Mouse (Mus musculus) large intestine, adult 2 months (tissue): ENCODE data around the gene Daam1. TPM values are rescaled to one million over a fixed set of nuclear protein-coding genes. Genes with fewer than 3 reads are reported as not detected.

ENCODE experiments used
- DNase-seq: peaks from one replicate; pipeline ENCODE4 v3.0.0-alpha.2; 2012; ENCODE audit warnings: low read depth, low spot score
- WGBS: fragments of 180-500 bp; shearing (Covaris S2); methylation state at CpG from one replicate; pipeline ENCODE4 v1.1.7; 2018; 5-methylcytosine and 5-hydroxymethylcytosine counted together
- polyA plus RNA-seq: library from polyadenylated mRNA; depleted of rRNA; stranded (reverse); fragments of >200 nt; gene quantifications from 2 replicates; pipeline ENCODE4 v1.2.3, GENCODE M21; 2012

The Daam1 gene
- polyA plus RNA-seq, 1 experiment, result 4.3 TPM

DNA sequence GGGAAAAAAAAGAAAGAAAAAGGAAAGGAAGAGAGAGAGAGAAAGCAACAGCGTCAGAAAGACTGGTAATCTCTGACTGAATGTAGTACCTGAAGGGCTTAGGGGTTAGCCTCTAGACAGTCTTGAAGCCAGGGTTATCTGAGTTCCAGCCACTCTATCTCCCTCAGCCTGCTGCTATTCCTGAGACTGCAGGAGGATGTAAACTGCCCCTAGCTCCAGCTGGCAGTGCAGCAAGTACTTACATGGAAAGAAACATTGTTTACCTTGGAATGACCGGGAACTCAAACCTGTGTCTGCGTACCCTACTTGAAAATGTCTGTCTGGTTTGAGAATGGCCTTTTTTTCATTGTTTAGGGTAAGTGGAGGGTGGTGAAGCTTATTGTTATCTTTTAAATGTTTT, 22.8 kb downstream of the Daam1 start:
- WGBS, result 40% methylated on average over 3 of the region's 3 CpGs
- DNase-seq, result no peak

DNA sequence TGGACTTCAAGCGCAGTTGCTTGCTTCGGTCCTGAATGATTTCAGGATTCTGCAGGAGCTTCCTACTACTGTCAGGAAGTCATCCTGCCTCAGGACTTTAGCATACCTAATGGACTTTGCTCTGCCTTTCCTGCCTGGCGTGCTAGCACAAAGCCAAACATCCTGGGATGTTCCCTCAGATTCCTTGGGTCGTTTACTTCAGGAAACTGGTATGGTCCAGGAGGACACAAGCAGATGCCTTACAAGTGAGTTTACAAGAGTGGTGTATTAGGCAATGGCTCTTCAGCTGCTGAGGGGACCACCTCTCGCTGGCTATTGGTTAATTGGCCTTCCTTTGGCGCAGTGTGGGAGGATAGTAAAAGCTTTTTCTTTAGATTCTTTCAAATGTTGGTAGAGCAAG, 23.3 kb downstream of the Daam1 start:
- DNase-seq, result no peak
- 39% methylated on average over 6 of the region's 6 CpGs for WGBS

DNA sequence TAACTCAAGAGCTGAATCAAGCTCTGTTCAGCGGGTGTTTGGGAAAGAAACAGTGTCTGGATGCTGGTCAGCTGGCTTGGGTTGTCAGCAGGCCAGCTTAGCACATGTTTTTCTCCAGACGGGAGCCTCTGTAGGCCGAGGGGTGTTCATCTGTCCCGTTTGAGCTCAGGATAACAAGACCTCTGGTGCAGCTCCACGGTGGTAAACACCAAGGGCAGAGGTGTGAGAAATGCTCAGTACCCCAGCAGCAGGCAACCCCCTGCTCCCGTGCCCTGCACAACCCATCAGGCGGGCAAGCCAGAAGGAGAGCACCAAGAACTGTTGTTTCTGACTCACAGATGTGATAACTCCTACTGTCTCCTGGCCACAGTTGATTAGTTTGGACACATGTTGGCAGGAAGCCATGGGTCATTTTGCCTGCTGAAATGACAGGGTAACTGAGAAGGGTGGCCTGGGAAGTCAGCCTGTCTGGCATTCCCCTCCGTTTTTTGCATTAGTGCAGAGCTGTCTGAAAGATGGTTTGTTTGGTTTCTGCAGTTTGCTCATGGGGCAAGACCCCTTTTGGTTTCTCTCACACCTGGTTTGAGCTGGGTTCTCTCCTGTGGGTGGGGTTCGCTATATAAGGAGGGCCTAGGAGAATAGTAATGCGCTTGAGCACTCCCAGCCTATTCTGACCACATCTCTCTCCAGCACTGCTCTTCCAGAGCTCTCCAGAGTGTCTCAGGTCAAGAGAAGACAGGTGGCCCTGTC, 25.0 kb downstream of the Daam1 start:
- WGBS, result 58% methylated on average over 10 of the region's 10 CpGs
- DNase-seq, result no peak

DNA sequence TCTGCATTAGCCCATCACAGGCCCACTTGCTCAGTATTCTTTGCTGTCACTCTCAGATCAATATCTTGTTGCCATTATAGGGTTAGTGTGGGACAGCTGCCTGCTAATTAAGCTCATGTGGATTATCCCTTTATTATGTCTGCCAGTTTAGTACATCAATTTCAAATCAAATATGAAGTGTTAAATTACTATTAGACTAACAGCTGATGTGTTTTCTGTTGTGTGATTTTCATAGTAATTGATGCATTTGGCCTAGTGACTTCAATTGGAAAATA, 25.5 kb downstream of the Daam1 start:
- no peak for DNase-seq

DNA sequence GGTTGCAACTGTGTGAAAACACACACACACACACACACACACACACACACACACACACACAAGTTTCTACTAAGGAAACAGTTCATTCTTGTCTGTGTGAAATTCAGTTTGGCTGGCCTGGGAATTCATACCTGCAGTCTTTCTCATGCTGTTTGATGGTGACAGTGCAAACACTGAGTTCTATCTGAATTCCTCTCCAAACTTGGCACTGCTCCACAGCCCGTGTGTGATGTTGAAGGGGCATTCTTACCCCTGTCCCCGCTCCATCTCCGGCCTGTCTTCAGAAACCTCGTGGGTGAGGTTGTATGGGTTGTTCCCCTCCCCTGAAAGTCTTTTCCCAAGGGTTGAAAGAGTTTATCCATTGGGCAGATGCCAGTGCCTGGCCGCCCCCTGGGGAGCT, 28.2 kb downstream of the Daam1 start:
- 56% methylated on average over 5 of the region's 5 CpGs for WGBS
- DNase-seq, result no peak

DNA sequence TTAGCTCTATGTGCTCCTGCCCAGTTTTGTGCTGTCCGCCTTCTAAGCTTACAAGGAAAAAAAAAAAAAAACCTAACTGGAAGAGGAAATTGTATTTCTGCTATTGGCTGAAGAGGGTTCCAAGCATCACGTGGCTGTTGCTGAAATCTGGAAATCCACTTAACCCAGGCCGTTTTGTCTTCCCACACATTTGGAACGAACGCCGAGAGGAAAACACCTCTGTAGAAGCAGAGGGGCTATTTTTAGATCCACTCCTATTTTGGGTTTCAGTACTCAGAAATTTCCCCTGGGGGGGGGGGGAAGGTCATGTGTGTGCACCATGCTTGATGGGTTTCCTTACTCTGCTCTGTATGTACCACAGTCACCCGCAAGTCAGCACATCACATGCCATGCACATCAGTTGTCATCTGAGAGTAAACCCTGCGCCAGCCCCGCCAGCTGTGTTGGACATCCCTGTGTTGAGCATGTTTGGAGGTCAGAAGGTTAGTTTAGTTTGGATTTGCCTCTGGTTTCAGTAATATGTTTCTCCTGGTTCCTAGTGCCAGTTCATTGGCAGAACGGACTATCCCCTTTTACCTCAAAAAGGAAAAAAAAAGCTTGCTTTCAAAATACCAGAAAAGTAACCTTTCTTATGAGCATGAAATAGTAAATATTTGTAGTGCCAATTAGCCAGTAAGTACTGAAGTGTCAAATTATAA, 33.1 kb downstream of the Daam1 start:
- WGBS, result 68% methylated on average over 10 of the region's 10 CpGs
- no peak for DNase-seq

DNA sequence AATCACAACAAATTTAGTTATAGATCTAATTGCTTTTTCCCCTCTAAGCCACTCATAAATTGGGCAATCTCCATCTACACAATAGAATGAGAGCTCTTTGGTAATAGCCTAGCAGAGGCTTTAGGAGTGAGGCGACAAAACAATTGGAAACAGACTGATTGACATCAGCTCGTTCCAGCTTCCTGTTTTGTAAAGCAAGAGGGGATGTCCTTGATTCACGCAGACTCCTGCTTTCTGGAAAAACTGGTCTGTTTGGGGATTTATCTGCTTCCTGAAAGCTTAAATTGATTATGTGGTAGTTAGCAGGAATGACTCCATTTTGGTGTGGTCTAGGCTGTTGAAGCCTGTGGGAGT, 33.6 kb downstream of the Daam1 start:
- DNase-seq, result no peak
- WGBS, result 53% methylated on average over 3 of the region's 3 CpGs

DNA sequence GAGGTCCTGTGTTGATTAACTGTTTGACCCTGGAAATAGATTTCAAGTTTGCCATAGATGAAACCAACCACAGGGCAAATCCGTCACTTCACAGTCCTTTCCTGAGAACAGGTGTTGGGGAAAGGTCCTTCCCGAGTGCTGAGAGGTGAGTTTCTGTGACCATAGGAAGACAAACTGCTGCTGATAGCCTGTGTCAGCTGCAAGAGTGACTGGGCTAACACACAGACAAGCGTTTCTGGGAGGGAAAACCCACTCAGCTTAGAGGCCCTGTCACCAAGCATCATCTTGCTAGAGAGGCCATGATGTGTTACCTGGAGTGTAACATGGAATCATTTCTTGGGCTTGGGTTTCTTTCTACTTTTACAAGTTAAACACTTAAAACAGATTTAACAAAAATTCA, 35.1 kb downstream of the Daam1 start:
- no peak for DNase-seq
- 91% methylated on average over 3 of the region's 3 CpGs for WGBS

DNA sequence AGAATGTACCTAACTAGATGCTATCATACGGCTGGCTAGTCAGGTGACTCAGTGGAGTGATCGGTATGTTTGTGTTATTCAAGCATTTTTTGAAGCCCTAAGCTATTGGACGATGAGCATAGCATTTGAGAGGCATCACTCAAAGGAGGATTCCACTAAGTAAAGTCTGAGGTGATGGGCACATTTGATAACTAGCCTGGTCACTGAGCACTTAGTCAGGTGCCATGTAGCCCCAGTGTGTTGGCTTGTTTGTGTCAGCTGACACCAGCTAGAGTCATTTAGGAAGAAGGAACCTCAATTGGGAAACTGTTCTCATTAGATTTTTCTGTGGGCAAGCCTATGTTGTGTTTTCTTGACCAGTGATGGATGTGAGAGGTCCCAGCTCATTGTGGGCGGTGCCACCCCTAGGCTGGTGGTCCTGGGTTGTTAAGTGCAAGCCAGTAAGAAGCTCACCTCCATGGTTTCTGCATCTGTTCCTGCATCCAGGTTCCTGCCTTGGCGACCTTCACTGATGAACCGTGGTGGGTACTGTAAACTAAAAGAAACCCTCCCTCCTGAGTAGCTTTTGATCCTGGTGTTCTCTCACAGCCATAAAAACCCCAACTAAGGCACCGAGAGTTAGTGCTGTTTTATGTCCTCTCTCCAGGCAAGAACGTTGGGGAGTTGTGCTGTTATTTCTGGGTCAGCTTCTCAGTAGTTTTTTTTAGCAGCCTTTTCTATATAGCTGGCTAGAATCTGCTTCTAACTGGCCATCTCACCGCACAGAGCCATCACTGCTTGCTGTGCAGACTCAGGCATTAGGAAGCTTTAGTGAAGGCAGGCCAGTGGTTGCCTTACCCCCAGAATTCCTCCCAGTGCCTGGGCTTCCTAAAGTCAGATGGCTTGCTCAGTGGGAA, 36.7 kb downstream of the Daam1 start:
- WGBS, result 71% methylated on average over 9 of the region's 9 CpGs

DNA sequence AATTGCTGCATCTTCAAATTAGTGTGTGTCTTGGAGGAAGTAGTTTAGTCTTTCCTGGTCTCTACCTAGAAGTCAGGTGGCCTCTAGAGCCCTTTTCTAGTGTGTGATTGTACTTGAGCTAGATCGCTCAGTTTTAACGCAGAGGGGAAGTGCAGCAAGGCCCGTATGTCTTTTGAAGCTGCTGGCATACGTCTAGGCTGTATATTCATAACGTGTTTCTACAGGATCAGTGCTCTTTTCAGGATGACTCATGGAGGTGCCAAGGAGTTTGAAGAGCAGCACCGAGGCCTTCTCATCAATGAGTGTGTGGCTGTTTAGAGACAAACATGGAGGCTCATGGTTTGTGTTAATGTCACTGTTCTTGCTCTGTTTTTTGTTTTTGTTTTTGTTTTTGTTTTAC, 39.8 kb downstream of the Daam1 start:
- 53% methylated on average over 6 of the region's 6 CpGs for WGBS
- DNase-seq, result no peak

More for the DNA sequence above, 36.7 kb downstream of the Daam1 start:
- no peak for DNase-seq

DNA sequence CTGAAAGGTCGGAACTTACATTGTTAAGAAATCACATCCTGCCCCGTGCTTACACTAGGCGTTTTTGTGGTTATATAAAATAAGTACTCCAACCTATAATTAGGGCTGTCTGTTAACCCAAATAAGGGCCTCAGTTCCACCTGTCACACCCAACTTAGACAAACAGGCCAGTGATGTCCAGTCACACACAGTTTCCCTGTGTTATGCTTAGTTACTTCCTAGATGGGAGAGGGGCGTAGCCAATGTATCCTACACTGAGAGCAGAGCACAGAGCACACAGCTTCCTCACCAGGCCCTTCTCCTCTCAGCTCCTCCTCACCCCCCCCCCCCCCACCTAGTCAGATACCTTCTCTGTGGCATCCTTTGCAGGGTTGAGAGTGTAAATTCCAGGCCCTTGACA, 41.5 kb downstream of the Daam1 start:
- WGBS, result 38% methylated on average over 4 of the region's 4 CpGs

DNA sequence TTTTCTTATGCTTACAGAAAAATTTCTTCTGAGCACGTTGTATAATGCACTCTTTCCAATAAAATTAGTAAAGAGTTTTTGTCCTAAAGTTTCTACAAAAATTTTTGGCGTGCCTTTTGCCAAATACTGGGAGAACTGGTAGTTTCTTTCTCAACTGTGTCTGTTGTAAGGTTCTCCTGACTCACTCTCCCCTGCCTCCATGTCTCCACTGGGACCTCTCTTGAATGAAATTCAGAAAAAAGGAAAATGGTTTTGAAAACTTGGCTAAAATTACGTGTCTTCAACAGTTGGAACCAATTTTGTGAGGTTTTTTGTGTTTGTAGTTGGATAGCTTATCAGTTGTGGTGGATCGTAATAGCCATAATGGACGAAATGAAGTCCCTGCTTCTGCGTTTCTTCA, 43.7 kb downstream of the Daam1 start:
- WGBS, result 92% methylated on average over 6 of the region's 6 CpGs
- DNase-seq, result no peak

More for the DNA sequence above, 41.5 kb downstream of the Daam1 start:
- no peak for DNase-seq

DNA sequence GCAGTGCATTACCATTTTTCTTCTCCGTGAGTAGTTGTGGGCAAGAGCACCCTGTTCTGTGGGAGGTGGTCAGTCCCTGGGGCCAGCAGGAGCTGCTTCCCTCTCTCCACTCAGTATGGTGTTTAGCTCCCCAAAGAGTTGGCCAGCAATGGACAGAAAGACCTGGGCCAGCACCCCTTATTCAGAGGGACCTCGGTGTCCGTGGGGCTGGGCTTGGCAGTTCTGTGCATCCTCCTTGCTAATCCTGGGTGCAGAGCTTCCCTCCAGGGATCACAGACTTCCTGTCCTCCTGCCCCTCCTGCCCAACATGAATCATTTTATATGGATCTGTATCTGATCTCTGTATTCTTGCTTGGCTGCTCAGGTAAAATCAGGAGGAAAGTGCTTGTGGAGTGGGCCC, 44.1 kb downstream of the Daam1 start:
- WGBS, result 88% methylated on average over 3 of the region's 3 CpGs
- no peak for DNase-seq

DNA sequence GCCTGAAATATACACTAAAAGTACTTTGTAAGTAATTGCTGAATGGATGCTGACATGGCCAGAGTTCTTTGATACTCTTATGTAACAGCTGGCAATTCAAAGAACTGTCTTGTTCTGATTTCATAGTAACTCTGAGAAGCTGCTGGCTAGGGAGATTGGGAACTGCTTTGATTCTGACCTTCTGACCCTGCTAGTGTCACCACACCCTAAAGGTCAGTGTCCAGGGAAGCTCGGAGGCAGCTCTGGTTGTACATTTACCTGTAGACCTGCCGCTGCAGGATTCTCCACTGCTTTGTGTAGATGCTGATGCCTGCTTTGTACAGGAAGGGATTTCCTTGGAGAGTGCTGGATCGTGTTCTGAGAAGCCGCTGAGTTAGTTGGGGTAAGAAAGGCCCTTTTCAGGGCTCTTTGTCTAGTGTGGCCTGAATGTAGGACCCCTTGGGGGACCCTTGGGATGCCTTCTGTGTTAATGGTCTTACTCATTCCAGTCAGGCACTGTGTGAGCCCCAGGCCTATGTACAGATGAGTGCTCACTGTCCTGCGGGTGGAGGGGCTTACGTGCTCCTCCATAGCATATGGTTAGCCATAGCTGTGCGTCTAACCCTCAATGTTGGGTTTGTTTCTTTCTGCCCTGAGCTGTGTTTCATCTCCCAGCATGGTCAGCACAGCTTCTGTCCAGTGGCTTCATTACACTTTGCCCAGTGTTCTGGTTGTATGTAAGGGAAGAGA, 45.0 kb downstream of the Daam1 start:
- 76% methylated on average over 7 of the region's 7 CpGs for WGBS

DNA sequence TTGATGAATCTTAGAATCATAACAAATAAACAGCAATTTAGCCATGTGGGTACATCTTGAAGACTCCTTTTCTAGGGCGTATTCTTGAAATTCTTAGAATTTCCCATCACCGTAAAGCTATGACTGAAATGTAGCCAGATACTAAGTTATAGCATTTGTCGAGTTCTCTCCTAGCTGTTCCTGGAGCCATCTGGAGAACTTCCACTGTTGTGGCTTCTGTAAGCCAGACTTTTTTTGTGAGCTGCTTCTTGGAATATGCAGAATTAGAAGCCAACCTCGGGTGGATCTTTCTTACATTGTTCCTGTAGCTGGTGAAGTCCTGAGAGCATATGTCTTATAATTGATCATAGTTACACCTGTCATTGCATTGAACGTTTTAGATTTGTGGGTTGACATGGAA, 50.1 kb downstream of the Daam1 start:
- DNase-seq, result no peak

More for the DNA sequence above, 45.0 kb downstream of the Daam1 start:
- DNase-seq, result no peak

DNA sequence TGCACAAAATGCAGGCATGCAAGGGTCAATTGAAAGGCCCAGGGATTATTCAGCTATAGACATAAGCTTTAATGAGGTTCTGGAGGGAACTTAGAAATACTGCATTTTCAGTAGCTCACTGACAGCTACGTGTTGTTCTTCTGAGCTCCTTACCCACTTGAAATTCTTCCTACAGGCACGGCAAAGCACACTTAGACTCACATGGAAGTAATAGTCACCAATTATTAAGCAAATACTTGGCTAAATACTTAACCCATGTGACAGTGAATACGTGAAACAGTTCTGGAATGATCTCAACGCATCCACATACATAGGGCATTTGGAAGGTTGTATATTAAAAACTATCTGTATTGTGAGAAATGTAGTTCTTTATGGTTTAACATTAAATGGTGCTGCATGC, 50.6 kb downstream of the Daam1 start:
- DNase-seq, result no peak
- WGBS, result 89% methylated on average over 4 of the region's 4 CpGs

More for the DNA sequence above, 50.1 kb downstream of the Daam1 start:
- 79% methylated on average over 5 of the region's 5 CpGs for WGBS

DNA sequence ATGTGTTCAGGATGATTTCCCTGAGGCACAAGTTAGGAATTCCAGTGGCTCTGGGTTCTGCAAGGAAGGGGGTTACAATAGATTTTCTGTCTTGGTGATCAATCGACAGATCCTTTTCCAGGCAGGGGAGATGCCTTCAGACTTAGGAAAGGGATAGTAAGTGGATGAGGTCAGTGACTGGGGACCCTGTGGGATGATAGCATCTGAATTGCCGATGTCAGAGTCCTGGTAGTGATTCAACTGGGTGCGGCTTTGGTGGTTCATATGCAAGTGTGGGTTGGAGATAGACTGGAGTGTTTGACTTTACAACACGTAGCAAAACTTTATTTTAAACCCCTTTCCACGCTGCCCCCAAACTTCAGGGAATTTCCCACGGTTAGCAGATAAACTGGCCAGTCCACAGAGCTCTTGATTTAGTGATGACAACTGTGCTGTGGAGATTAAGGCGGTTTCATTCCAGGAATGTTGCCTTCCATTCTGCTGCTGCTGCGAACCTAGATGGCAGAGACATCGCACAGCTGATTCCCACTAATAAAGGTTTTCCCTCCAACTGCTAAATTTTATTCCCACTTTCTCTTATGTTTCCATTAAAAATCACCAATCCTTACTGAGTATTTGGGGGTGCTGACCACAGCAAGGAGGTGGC, 52.3 kb downstream of the Daam1 start:
- 52% methylated on average over 9 of the region's 9 CpGs for WGBS

DNA sequence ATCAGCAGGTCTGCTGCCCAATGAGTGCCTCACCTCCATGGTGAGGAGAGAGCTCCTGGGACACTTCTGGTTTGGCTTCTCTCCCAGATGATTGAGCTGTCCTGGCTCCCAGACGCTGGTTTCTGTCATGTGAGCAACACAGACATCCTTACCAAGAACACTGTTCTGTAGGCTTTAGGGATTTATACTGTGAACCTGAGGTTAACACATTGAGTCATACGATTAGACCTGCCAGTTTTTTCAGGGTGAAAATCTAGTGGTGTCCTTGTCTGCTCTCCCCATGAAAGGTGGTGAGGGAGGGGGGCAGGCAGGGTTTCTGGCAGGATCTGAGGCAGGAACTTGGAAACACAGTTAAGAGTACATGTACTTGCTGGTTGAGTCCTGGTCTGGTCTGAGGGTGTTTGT, 54.3 kb downstream of the Daam1 start:
- 25% methylated on average over 2 of the region's 2 CpGs for WGBS
- DNase-seq, result no peak

More for the DNA sequence above, 52.3 kb downstream of the Daam1 start:
- no peak for DNase-seq

DNA sequence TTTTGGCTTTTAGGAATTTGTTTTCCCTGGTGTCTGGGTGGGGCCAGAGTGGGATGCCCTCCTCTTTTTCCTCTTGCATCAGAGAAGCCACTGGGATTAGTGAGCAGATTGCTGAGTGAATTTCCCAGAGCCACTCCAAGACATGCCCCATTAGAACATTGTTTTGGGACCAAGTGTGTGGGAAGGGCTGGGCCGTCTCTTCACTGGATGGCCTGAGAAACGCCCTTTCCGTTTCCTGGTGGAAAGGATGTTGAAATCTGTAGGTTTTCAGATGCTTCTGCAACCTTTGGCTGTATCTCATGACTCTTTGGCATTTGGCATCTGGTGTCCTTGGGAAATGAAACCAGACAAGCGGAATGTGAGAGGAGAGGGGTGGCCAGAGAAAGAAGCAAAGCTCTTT, 54.8 kb downstream of the Daam1 start:
- no peak for DNase-seq
- 19% methylated on average over 4 of the region's 4 CpGs for WGBS

DNA sequence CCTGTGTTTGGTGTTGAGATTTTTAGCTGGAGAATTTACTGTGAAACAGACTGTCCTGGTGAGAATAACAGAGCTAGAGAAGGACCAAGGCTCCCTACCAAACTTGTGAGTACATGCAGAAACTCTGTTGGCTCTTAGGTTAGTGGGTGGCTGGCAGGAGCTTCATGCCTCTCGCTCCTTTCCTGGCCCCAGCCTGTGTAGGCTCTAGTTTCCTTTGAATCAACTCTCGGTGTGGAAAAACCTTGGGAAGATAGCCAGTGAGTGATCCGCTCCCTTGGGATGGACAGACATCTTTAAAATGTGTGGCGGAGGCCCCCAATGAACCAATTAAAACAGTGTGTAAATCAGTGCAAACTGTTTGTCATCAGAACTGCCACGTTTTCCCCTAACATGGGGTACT, 55.5 kb downstream of the Daam1 start:
- DNase-seq, result no peak
- WGBS, result 41% methylated on average over 5 of the region's 5 CpGs
